Mouse (Mus musculus) stomach, embryonic 15.5 days (tissue): Measurements from ENCODE around the gene Plce1. TPM values are rescaled to one million over a fixed set of nuclear protein-coding genes. Genes with fewer than 3 reads are reported as not detected.

Experiments used
- ATAC-seq: fragments of 200-750 bp; cut with Nextera tagmentation; 2 replicates; pipeline ENCODE4 v1.8.0; 2017; ENCODE audit warnings: low read depth, moderate number of reproducible peaks, moderate TSS enrichment; ENCODE audit not compliant: insufficient read depth, low FRiP score
- H3K27ac ChIP-seq: fragments of 300-500 bp; sonication (generic); 2 replicates; pipeline ENCODE4 v1.5.1; 2015; ENCODE audit warnings: mild to moderate bottlenecking, inconsistent platforms
- H3K27me3 ChIP-seq: fragments of 300-500 bp; sonication (generic); replicated peaks from 2 replicates; pipeline ENCODE4 v1.6.1; 2015; ENCODE audit warnings: inconsistent platforms
- H3K36me3 ChIP-seq: fragments of 300-500 bp; sonication (generic); 2 replicates; pipeline ENCODE4 v1.6.1; 2015; ENCODE audit warnings: inconsistent platforms
- H3K4me1 ChIP-seq: fragments of 300-500 bp; sonication (generic); 2 replicates; pipeline ENCODE4 v1.6.1; 2015; ENCODE audit warnings: inconsistent platforms
- H3K4me2 ChIP-seq: fragments of 300-500 bp; sonication (generic); 2 replicates; pipeline ENCODE4 v1.6.1; 2015; ENCODE audit warnings: mild to moderate bottlenecking, inconsistent platforms
- H3K4me3 ChIP-seq: fragments of 300-500 bp; sonication (generic); replicated peaks from 2 replicates; pipeline ENCODE4 v1.5.1; 2015; ENCODE audit warnings: inconsistent platforms
- H3K9ac ChIP-seq: fragments of 300-500 bp; sonication (generic); 2 replicates; pipeline ENCODE4 v1.6.1; 2015; ENCODE audit warnings: inconsistent platforms
- H3K9me3 ChIP-seq: fragments of 300-500 bp; sonication (generic); 2 replicates; pipeline ENCODE4 v1.6.1; 2016; ENCODE audit warnings: inconsistent platforms
- WGBS: fragments of 180-500 bp; shearing (Covaris S2); methylation state at CpG from one replicate; pipeline ENCODE4 v1.1.7; 2015; 5-methylcytosine and 5-hydroxymethylcytosine counted together
- polyA plus RNA-seq: library from polyadenylated mRNA; unstranded; fragments of >200 nt; fragmentation: Nextera tagmentation; extraction: Ambion mirVana; gene quantifications from 2 replicates; pipeline ENCODE4 v1.2.1, GENCODE M21; 2015

Plce1 gene
- polyA plus RNA-seq, 1 experiment from 2014 or later = 9.3 TPM

DNA sequence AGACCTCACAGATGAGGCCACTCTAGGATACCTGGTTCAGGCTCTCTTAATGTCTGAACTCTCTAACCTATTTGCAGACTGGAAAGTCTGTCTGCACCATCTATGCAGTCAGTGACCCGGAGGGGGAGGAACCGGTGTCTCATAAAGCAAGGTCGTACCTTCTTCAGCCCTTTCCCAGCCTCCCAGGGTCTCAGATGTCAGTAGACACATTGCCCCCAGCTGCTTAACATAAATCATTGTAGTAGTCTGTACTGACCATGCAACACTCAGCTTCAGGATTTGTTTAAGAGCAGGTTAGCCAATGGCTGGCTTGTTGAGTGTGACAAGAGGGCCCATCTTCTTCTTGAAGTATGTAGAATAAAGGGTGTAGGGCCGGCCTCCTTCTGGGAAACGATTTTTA is 2.6 kb upstream of the Plce1 start:
- H3K27me3 ChIP-seq = 0 out of 2 replicates have a peak, but pooled peaks cover 3% of the 10 kb centered on the region
- H3K36me3 ChIP-seq = no peaks in the 10 kb centered on the region
- H3K9ac ChIP-seq = no peak overlapping the region
- H3K4me2 ChIP-seq = no peak overlapping the region
- ATAC-seq = no peak
- WGBS = 54% methylated on average over 5 of the region's 5 CpGs
- no peak overlapping the region for H3K4me3 ChIP-seq
- H3K9me3 ChIP-seq = no peaks in the 10 kb centered on the region
- H3K4me1 ChIP-seq = 0 out of 2 replicates have a peak, but pooled peaks cover 8% of the 10 kb centered on the region
- H3K27ac ChIP-seq = no peak overlapping the region

DNA sequence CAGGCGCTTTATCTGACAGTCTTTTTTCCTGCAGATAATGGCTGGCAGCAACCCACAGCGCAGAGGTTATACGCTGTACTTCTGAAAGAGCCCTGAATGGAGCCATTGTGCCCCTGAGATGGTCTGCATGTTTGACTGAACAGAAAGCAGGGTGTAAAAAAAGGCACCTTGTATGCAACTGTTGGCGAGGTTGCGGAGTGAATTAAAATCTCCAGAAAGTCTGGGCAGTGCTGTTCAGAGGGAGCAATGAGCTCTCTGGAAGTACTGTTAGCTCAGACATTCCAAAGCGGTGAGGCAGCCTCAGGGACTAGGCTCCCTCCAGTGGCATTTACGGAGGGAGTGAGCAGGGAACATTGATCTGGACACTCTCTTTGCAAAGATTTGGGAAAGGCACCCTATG is 2.0 kb upstream of the Plce1 start:
- 35% methylated on average over 7 of the region's 7 CpGs for WGBS
- no peaks in the 10 kb centered on the region for H3K36me3 ChIP-seq
- no peak overlapping the region for H3K9ac ChIP-seq
- H3K27me3 ChIP-seq = 0 out of 2 replicates have a peak, but pooled peaks cover 3% of the 10 kb centered on the region
- H3K4me2 ChIP-seq = 0 out of 2 replicates have a peak overlapping the region, but pooled peaks have one; percentile 14
- no peak overlapping the region for H3K4me3 ChIP-seq
- 0 out of 2 replicates have a peak, but pooled peaks cover 8% of the 10 kb centered on the region for H3K4me1 ChIP-seq
- ATAC-seq = peak; percentile 70
- H3K27ac ChIP-seq = no peak overlapping the region
- H3K9me3 ChIP-seq = no peaks in the 10 kb centered on the region

GRCm38 (mm10) chr19:38479473-38479872 is 1.4 kb upstream of the Plce1 start:
- no peak overlapping the region for H3K27ac ChIP-seq
- no peak overlapping the region for H3K4me3 ChIP-seq
- ATAC-seq = no peak
- H3K9ac ChIP-seq = no peak overlapping the region
- 0 out of 2 replicates have a peak, but pooled peaks cover 3% of the 10 kb centered on the region for H3K27me3 ChIP-seq
- 0 out of 2 replicates have a peak, but pooled peaks cover 8% of the 10 kb centered on the region for H3K4me1 ChIP-seq
- H3K36me3 ChIP-seq = no peaks in the 10 kb centered on the region
- H3K9me3 ChIP-seq = no peaks in the 10 kb centered on the region
- 74% methylated on average over 5 of the region's 5 CpGs for WGBS
- 0 out of 2 replicates have a peak overlapping the region, but pooled peaks have one; percentile 14 for H3K4me2 ChIP-seq

GRCm38 (mm10) chr19:38480156-38480720 is 671 bp upstream of the Plce1 start:
- no peak overlapping the region for H3K9ac ChIP-seq
- 0 out of 2 replicates have a peak, but pooled peaks cover 3% of the 10 kb centered on the region for H3K27me3 ChIP-seq
- H3K4me2 ChIP-seq = peak overlapping the region; percentile 84
- H3K4me1 ChIP-seq = 0 out of 2 replicates have a peak, but pooled peaks cover 8% of the 10 kb centered on the region
- no peak for ATAC-seq
- H3K9me3 ChIP-seq = no peaks in the 10 kb centered on the region
- 18% methylated on average over 12 of the region's 12 CpGs for WGBS
- H3K4me3 ChIP-seq = peak overlapping the region; percentile 65
- H3K27ac ChIP-seq = no peak overlapping the region
- no peaks in the 10 kb centered on the region for H3K36me3 ChIP-seq

GRCm38 (mm10) chr19:38481906-38482305 is 997 bp downstream of the Plce1 start:
- Histone ChIP-seq H3K27me3 (0 out of 2 replicates have a peak, but pooled peaks cover 3% of the 10 kb centered on the region), H3K9ac (no peak overlapping the region), H3K27ac (no peak overlapping the region), H3K36me3 (no peaks in the 10 kb centered on the region), H3K4me3 (peak overlapping the region; percentile 65), H3K4me1 (0 out of 2 replicates have a peak, but pooled peaks cover 14% of the 10 kb centered on the region), H3K9me3 (no peaks in the 10 kb centered on the region), H3K4me2 (peak overlapping the region; percentile 84)
- 21% methylated on average over 8 of the region's 8 CpGs for WGBS
- ATAC-seq = no peak

DNA sequence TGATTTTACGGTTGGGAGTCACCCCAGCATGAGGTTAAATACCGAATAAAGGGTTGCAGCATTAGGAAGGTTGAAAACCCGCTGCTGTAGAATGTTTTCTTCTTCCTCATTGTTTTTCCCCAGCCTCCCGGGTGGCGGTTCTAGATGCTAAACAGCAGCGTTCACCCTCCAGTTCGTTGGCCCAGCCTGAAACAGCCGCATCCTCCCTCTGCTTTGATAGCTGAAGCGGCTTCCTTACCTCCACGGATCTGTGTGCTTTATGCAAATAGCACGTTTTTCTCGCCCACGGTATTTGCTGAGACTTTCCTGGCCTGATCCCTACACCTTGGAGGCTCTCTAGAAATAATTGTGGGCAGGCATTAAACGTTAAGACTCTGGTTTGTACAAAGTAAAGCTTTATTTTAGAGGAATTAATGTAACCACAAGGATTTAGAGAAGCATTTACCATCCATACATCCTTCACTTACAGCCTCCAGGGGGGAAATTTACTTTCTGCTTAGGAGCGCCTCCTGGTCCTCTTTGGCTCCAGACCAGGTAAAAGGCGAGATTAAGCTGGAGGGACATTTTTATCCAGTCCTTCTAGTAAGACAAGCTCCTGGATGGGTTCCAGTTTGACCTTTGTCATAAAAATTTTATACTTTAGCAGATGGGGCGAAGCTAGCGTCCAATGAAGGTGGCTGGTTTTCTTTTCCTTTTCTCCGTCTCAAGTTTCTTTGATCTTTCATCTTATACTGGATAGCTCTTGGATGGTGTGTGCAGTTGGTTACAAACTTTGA is 1.7 kb downstream of the Plce1 start:
- H3K4me1 ChIP-seq = 0 out of 2 replicates have a peak, but pooled peaks cover 14% of the 10 kb centered on the region
- peak overlapping the region; percentile 84 for H3K4me2 ChIP-seq
- H3K27me3 ChIP-seq = 0 out of 2 replicates have a peak, but pooled peaks cover 3% of the 10 kb centered on the region
- 26% methylated on average over 19 of the region's 19 CpGs for WGBS
- no peaks in the 10 kb centered on the region for H3K36me3 ChIP-seq
- no peak overlapping the region for H3K9ac ChIP-seq
- no peak overlapping the region for H3K27ac ChIP-seq
- no peak for ATAC-seq
- H3K4me3 ChIP-seq = peak overlapping the region; percentile 65; the same call in 1 of the 2 replicates
- H3K9me3 ChIP-seq = no peaks in the 10 kb centered on the region

GRCm38 (mm10) chr19:38485779-38486555 is 5.1 kb downstream of the Plce1 start:
- Histone ChIP-seq H3K27me3 (no peaks in the 10 kb centered on the region), H3K9ac (no peak overlapping the region), H3K4me3 (no peak overlapping the region), H3K36me3 (no peaks in the 10 kb centered on the region), H3K4me1 (0 out of 2 replicates have a peak, but pooled peaks cover 6% of the 10 kb centered on the region), H3K4me2 (no peak overlapping the region), H3K27ac (no peak overlapping the region), H3K9me3 (no peaks in the 10 kb centered on the region)
- 37% methylated on average over 11 of the region's 11 CpGs for WGBS
- no peak for ATAC-seq

- WGBS = 50% methylated on average over 4 of the region's 4 CpGs
- H3K9ac ChIP-seq = no peak overlapping the region
- no peak overlapping the region for H3K4me2 ChIP-seq
These were observed 6.6 kb downstream of the Plce1 start for GRCm38 (mm10) chr19:38487501-38487900.

GRCm38 (mm10) chr19:38488103-38488912 is 7.4 kb downstream of the Plce1 start:
- H3K4me2 ChIP-seq = no peak overlapping the region

More at GRCm38 (mm10) chr19:38487501-38487900, 6.6 kb downstream of the Plce1 start:
- Histone ChIP-seq H3K27me3 (no peaks in the 10 kb centered on the region), H3K4me1 (0 out of 2 replicates have a peak, but pooled peaks cover 6% of the 10 kb centered on the region), H3K4me3 (no peak overlapping the region), H3K9me3 (no peaks in the 10 kb centered on the region), H3K36me3 (no peaks in the 10 kb centered on the region), H3K27ac (no peak overlapping the region)
- ATAC-seq = no peak

DNA sequence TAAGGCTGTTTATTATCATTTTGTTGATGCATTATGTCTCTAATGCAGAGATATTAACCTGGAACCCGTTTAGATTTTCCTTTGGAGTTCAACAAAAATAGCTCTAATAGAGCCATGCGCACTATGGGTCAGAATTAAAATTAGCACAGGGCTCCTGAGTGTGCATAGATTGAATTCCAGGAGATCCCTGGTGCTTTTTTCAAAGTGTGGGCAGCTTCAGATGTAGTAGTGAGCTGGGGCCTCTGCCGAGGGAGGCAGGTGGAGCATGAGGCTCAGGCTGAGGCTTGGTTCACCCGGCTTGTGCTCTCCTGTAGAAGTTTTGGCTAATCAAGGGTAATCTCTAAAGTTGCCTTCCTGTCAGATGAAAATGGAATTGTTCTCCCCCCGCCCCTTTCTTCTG is 17.3 kb downstream of the Plce1 start:
- Histone ChIP-seq H3K9ac (no peak overlapping the region), H3K4me1 (no peaks in the 10 kb centered on the region), H3K4me3 (no peak overlapping the region), H3K27me3 (no peaks in the 10 kb centered on the region), H3K9me3 (no peaks in the 10 kb centered on the region), H3K36me3 (no peaks in the 10 kb centered on the region), H3K4me2 (no peak overlapping the region), H3K27ac (no peak overlapping the region)
- ATAC-seq = no peak
- WGBS = 40% methylated on average over 5 of the region's 5 CpGs

More at GRCm38 (mm10) chr19:38488103-38488912, 7.4 kb downstream of the Plce1 start:
- no peak overlapping the region for H3K27ac ChIP-seq
- 64% methylated on average over 9 of the region's 9 CpGs for WGBS
- ATAC-seq = no peak
- H3K36me3 ChIP-seq = no peaks in the 10 kb centered on the region
- no peaks in the 10 kb centered on the region for H3K9me3 ChIP-seq
- 0 out of 2 replicates have a peak, but pooled peaks cover 6% of the 10 kb centered on the region for H3K4me1 ChIP-seq
- no peak overlapping the region for H3K9ac ChIP-seq
- H3K27me3 ChIP-seq = no peaks in the 10 kb centered on the region
- H3K4me3 ChIP-seq = no peak overlapping the region

- Histone ChIP-seq H3K36me3 (no peaks in the 10 kb centered on the region), H3K4me1 (no peaks in the 10 kb centered on the region), H3K9ac (no peak overlapping the region), H3K27ac (no peak overlapping the region; the same call in 1 of the 2 replicates), H3K27me3 (no peaks in the 10 kb centered on the region), H3K4me3 (no peak overlapping the region), H3K9me3 (no peaks in the 10 kb centered on the region), H3K4me2 (no peak overlapping the region)
- WGBS = 19% methylated on average over 3 of the region's 3 CpGs
- ATAC-seq = peak; percentile 83
These were observed 23.7 kb downstream of the Plce1 start for GRCm38 (mm10) chr19:38504597-38504996.
